ENCODE assay signal across 8 mouse cellular contexts in the genomic region with DNA sequence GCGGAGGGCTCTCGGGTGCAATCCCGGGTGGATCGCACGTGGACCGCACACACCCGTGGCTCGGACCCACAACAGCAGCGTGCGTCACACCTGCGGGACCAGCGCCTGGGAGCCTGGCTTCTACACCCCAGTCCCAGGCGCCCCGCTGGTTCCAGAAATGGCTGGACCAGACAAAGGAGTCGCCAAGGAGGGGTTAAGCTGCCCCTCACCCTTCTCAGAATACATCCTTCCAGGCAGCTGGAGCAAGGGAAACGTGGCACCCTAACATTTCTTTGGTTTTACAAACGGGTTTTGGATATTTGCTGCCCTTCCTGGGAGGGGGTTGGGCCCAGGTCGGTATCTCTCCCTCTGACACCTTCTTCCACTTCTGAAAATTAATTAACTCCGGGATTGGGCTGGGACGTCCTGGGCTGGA. TPM values are rescaled to one million over a fixed set of nuclear protein-coding genes. Genes with fewer than 3 reads are reported as not detected.
DNase-seq lines count a peak whose midpoint lies in the region; ATAC-seq and TF ChIP-seq lines count a peak whose summit lies in the region.

No protein-coding gene starts in this region.

- H3K27ac ChIP-seq in left cerebral cortex, adult 2 months = peak overlapping the region; percentile 91; the same call in 1 of the 2 replicates
- H3K27ac ChIP-seq in embryonic facial prominence, embryonic 10.5 days (replicated peaks) = peak overlapping the region; percentile 100
- peak overlapping the region; percentile 98 for H3K27ac ChIP-seq in hindbrain, embryonic 12.5 days
- H3K27ac ChIP-seq in limb, embryonic 14.5 days (replicated peaks; ENCODE audit: low read depth, low read length) = peak overlapping the region; percentile 95
- H3K27ac ChIP-seq in neural tube, embryonic 12.5 days = peak overlapping the region; percentile 96

- no peak for TF ChIP-seq POLR2A in limb, embryonic 14.5 days (IDR thresholded peaks at IDR 0.05; ENCODE audit: borderline replicate concordance, extremely low read depth, insufficient read depth, insufficient read length)

- TF ChIP-seq CTCF in left cerebral cortex, adult 2 months (IDR thresholded peaks at IDR 0.05) = no peak

- intact Hi-C loops in left cerebral cortex, adult 2 months (cut with DNase I) = no loop called here

- H3K4me1 ChIP-seq in embryonic facial prominence, embryonic 10.5 days = peaks cover 77% of the 10 kb centered on the region
- peaks cover 63% of the 10 kb centered on the region for H3K4me1 ChIP-seq in hindbrain, embryonic 12.5 days
- H3K4me1 ChIP-seq in limb, embryonic 14.5 days (ENCODE audit: control insufficient read depth, insufficient read depth, low read length) = peaks cover 41% of the 10 kb centered on the region
- H3K4me1 ChIP-seq in neural tube, embryonic 12.5 days = peaks cover 62% of the 10 kb centered on the region

- H3K27me3 ChIP-seq in embryonic facial prominence, embryonic 10.5 days (replicated peaks; ENCODE audit: low read depth, poor library complexity, severe bottlenecking) = peaks cover 9% of the 10 kb centered on the region; the same call in 1 of the 2 replicates
- H3K27me3 ChIP-seq in hindbrain, embryonic 12.5 days = 0 out of 2 replicates have a peak, but pooled peaks cover 4% of the 10 kb centered on the region
- no peaks in the 10 kb centered on the region for H3K27me3 ChIP-seq in limb, embryonic 14.5 days (ENCODE audit: control insufficient read depth, insufficient read depth, low read length)
- no peaks in the 10 kb centered on the region for H3K27me3 ChIP-seq in neural tube, embryonic 12.5 days (replicated peaks)

- peak overlapping the region; percentile 93 for H3K9ac ChIP-seq in hindbrain, embryonic 12.5 days
- H3K9ac ChIP-seq in limb, embryonic 14.5 days (ENCODE audit: low read depth, low read length, severe bottlenecking) = peak overlapping the region; percentile 95
- H3K9ac ChIP-seq in neural tube, embryonic 12.5 days = peak overlapping the region; percentile 99

- H3K9me3 ChIP-seq in embryonic facial prominence, embryonic 10.5 days = no peaks in the 10 kb centered on the region
- H3K9me3 ChIP-seq in hindbrain, embryonic 12.5 days (replicated peaks) = no peaks in the 10 kb centered on the region
- no peaks in the 10 kb centered on the region for H3K9me3 ChIP-seq in limb, embryonic 14.5 days (ENCODE audit: control insufficient read depth, low read length)
- no peaks in the 10 kb centered on the region for H3K9me3 ChIP-seq in neural tube, embryonic 12.5 days

- H3K36me3 ChIP-seq in embryonic facial prominence, embryonic 10.5 days (replicated peaks) = peaks cover 26% of the 10 kb centered on the region
- no peaks in the 10 kb centered on the region for H3K36me3 ChIP-seq in hindbrain, embryonic 12.5 days
- H3K36me3 ChIP-seq in limb, embryonic 14.5 days (ENCODE audit: control insufficient read depth, insufficient read depth, low read length) = peaks cover 23% of the 10 kb centered on the region
- H3K36me3 ChIP-seq in neural tube, embryonic 12.5 days = peaks cover 8% of the 10 kb centered on the region; the same call in 1 of the 2 replicates

- H3K4me2 ChIP-seq in hindbrain, embryonic 12.5 days (replicated peaks) = peak overlapping the region; percentile 96
- peak overlapping the region; percentile 95 for H3K4me2 ChIP-seq in limb, embryonic 14.5 days (replicated peaks; ENCODE audit: low read depth, low read length, severe bottlenecking)
- peak overlapping the region; percentile 99 for H3K4me2 ChIP-seq in neural tube, embryonic 12.5 days (replicated peaks)

- peak overlapping the region; percentile 79 for H3K4me3 ChIP-seq in left cerebral cortex, adult 2 months
- H3K4me3 ChIP-seq in embryonic facial prominence, embryonic 10.5 days = peak overlapping the region; percentile 96
- H3K4me3 ChIP-seq in hindbrain, embryonic 12.5 days = peak overlapping the region; percentile 61
- peak overlapping the region; percentile 66 for H3K4me3 ChIP-seq in limb, embryonic 14.5 days (replicated peaks; ENCODE audit: low read length)
- H3K4me3 ChIP-seq in neural tube, embryonic 12.5 days = peak overlapping the region; percentile 90

- ATAC-seq in hindbrain, embryonic 12.5 days (ENCODE audit: low FRiP score) = no peak
- no peak for ATAC-seq in limb, embryonic 14.5 days (ENCODE audit: low FRiP score, low read depth)
- no peak for ATAC-seq in neural tube, embryonic 12.5 days (ENCODE audit: low FRiP score, low read depth)

- WGBS in embryonic facial prominence, embryonic 10.5 days = under 1% methylated on average over 20 of the region's 20 CpGs
- WGBS in hindbrain, embryonic 12.5 days = under 1% methylated on average over 20 of the region's 20 CpGs
- 2% methylated on average over 20 of the region's 20 CpGs for WGBS in limb, embryonic 14.5 days
- WGBS in neural tube, embryonic 12.5 days = 1% methylated on average over 20 of the region's 20 CpGs

- DNase-seq in left cerebral cortex, adult 2 months (ENCODE audit: extremely low spot score in 1 of 2, low spot score in 2 of 2) = peak; percentile 36 to 47
- no peak for DNase-seq in left cerebral cortex, adult 8-10 months (ENCODE audit: low spot score in 2 of 2)
- DNase-seq in embryonic facial prominence, embryonic 10.5 days (ENCODE audit: low spot score) = peak; percentile 74
- no peak for DNase-seq in limb, embryonic 14.5 days (ENCODE audit: low spot score)
- DNase-seq in frontal cortex, postnatal 25 days (ENCODE audit: low spot score in 2 of 2) = no peak
- DNase-seq in c-Kit-positive CD71-positive TER-119-positive erythroid progenitor cells, embryonic 14.5 days (ENCODE audit: low spot score) = no peak

RNA-seq across cellular contexts. Expression of a gene that starts 35.7 kb away (rescaled TPM):
- total RNA-seq in left cerebral cortex, adult 2 months (2021) = 10 to 100 TPM; 81.0 to 82.4 TPM
- 10 to 100 TPM; 80.0 to 98.8 (median 89.6) TPM for total RNA-seq in left cerebral cortex, adult 8-10 months (2022)
- 99.0 and 103 TPM in 2 replicates for polyA plus RNA-seq in embryonic facial prominence, embryonic 10.5 days (2016; fragmentation: Nextera tagmentation; extraction: Ambion mirVana)
- polyA plus RNA-seq in hindbrain, embryonic 12.5 days (2016; fragmentation: Nextera tagmentation; extraction: Ambion mirVana) = 121 and 125 TPM in 2 replicates
- 92.3 and 134 TPM in 2 replicates for polyA plus RNA-seq in limb, embryonic 14.5 days (2012; rRNA removed)
- 71.9 and 76.1 TPM in 2 replicates for polyA plus RNA-seq in limb, embryonic 14.5 days (2014; fragmentation: Nextera tagmentation; extraction: Ambion mirVana)
- polyA plus RNA-seq in neural tube, embryonic 12.5 days (2016; fragmentation: Nextera tagmentation; extraction: Ambion mirVana) = 119 and 121 TPM in 2 replicates

RNA-seq across cellular contexts. Expression of a gene that starts 45.9 kb away (rescaled TPM):
- 10 to 100 TPM; 20.6 to 21.3 TPM for total RNA-seq in left cerebral cortex, adult 2 months (2021)
- 10 to 100 TPM; 20.8 to 23.0 (median 21.6) TPM for total RNA-seq in left cerebral cortex, adult 8-10 months (2022)
- 18.0 and 18.4 TPM in 2 replicates for polyA plus RNA-seq in embryonic facial prominence, embryonic 10.5 days (2016; fragmentation: Nextera tagmentation; extraction: Ambion mirVana)
- 21.9 and 23.8 TPM in 2 replicates for polyA plus RNA-seq in hindbrain, embryonic 12.5 days (2016; fragmentation: Nextera tagmentation; extraction: Ambion mirVana)
- 22.9 and 28.3 TPM in 2 replicates for polyA plus RNA-seq in limb, embryonic 14.5 days (2012; rRNA removed)
- 14.0 and 14.9 TPM in 2 replicates for polyA plus RNA-seq in limb, embryonic 14.5 days (2014; fragmentation: Nextera tagmentation; extraction: Ambion mirVana)
- polyA plus RNA-seq in neural tube, embryonic 12.5 days (2016; fragmentation: Nextera tagmentation; extraction: Ambion mirVana) = 21.6 and 22.8 TPM in 2 replicates

Comparison
In these comparisons a context has a peak if more than half of its experiments do, and no peak if none do; other contexts are left out.
1. DNase-seq: peak in left cerebral cortex, adult 2 months (2 of 2) and embryonic facial prominence, embryonic 10.5 days (single experiment); none in left cerebral cortex, adult 8-10 months (0 of 2), limb, embryonic 14.5 days (single experiment), frontal cortex, postnatal 25 days (0 of 2) and c-Kit-positive CD71-positive TER-119-positive erythroid progenitor cells, embryonic 14.5 days (single experiment).
2. Peak in every context shown above with its lines, with median percentiles within 50 percentile points of each other: H3K27ac ChIP-seq, H3K4me3 ChIP-seq, H3K4me2 ChIP-seq and H3K9ac ChIP-seq.